Mouse (Mus musculus) c-Kit-positive CD71-positive TER-119-negative erythroid progenitor cells, embryonic 14.5 days (primary cell): ENCODE measurements around the gene 1810046K07Rik.
A peak's percentile ranks its signal among the peaks of the same experiment; 100 is the strongest.

Experiments
- DNase-seq: peaks from one replicate; pipeline ENCODE4 v3.0.0-alpha.2; 2013; ENCODE audit warnings: low read depth

1810046K07Rik gene

DNA sequence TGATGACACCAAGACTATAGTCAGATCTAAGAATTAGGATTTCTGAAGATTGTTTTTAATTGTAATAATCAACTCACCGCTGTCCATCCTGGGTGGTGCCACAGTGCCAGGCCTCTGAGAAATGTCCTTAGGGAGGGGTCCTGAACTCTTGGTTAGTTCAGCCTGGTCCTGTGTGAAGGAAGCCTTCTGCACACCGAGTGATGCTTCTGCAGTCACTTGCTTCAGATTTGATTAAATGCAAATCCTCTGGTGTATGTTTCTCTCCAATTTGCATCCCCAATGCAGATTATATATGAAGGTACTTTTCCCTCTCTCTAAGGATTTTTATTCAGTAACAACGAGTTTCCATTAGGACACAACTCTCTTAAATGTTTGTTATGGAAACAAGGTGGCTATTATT is at the start of gene 1810046K07Rik:
TSS of gene 1810046K07Rik (minus strand) at position 187 of the 400 bp plus-strand sequence.
- no peak for DNase-seq

GRCm38 (mm10) chr9:51369560-51369959 is 40.8 kb upstream of the 1810046K07Rik start:
- no peak for DNase-seq

DNA sequence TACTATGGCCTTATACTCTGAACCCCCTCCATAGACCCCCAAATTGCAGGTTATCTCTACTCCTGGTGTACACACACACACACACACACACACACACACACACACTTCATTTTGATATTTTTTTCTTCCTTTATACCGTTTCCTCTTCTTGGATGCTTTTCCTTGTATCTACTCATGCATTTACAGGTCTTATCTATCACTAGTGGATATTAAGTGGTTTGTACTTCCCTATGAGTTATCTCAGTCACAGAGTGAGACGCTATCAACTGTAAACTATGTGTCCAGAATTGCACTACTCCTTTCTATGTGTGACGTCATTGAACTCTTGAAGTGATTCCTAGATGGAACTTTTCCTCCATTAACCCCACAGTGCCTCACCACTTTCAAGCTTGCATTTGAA is 38.4 kb upstream of the 1810046K07Rik start:
- no peak for DNase-seq

GRCm38 (mm10) chr9:51364059-51364458 is 35.3 kb upstream of the 1810046K07Rik start:
- no peak for DNase-seq

DNA sequence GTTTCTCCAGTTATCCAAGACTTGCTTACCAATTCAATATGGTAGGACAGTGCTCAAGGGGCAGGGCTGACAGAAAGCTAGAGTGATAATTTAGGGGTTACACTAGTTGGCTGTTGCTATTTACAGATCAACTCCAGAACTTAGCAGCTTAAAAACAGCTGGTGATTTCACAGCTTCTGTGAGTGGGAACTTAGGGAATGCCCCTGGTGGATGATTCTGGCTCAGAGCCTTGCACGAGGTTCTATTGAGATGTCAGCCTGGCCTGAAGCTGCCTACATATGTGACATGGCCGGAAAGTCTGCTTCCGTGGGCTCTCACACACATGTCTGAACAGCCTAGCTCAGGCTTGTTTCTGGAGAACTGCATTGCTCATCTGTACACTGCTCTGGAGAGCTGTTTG is 24.8 kb upstream of the 1810046K07Rik start:
- no peak for DNase-seq

- DNase-seq = no peak
These were observed 24.2 kb upstream of the 1810046K07Rik start for GRCm38 (mm10) chr9:51352896-51353295.

DNA sequence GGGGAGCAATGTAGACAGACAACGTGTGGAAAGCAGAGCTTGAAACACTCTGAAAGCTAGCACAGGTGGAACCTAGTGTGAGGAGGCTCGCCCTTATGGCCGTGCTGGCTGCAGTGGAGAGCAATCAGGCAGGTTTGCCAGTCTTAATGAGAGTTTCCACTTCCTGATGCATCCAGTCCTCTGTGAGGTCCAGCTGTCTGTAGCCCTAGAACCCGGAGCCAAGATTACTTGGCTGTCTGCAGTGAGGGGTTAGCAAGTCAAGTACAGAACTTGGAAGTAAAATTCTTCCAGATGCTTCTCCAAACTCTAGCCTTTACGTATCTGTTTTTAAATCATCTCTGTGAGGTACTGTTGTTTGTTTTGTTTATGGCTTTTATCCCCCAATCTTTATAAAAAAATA is 20.7 kb upstream of the 1810046K07Rik start:
- no peak for DNase-seq

DNA sequence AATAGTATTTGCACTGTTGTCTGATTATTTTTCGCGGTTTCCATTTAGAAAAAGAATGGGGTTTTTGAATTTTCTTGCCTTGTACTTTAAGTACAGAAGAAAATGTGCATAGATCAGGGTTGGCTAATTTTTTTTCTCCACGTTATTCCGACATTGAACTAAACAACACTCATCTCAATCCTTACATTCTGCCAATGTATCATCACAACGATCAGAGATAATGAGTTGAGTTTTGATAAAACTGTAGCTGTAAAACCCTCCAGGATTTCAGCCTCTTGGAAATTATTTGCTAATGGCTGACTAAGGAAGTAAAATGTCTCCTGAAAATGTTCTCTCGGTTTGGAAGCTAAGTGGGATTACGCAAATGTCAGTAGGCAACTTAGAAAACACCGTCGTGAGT is 17.1 kb upstream of the 1810046K07Rik start:
- no peak for DNase-seq

DNA sequence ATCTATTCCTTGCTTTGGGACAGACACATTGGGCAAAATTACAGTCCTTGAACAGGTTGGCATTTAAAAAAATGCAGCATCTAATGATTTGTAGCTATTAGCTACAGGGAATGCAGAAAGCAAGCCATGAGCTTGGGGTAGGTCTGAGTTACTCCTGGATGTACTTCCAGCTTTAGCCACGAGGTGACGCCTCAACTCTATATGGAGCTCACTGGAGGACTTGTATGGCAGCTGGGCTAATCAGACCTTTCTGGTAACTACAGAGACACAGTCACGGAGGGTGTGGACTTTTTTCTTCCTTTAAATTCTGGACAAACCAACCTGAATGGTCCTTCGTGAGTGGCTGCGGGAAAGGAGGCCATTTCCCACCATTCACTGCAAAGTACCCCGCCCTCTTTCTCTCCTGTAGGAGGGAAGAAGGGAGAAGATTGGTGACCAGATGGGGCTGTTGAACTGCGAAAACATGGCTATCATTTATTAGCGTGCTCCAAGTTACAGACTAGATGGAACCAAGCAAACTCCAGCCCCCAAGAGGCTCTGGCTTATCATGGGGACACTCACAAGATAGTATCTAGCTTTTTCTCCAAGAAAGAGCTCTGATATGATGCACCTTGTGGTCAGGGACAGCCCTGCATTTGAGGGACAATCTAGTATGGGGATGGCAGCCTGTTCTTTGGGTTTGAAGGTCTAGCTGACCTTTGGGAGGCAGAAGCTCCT is 6.7 kb upstream of the 1810046K07Rik start:
- peak; percentile 46 for DNase-seq

GRCm38 (mm10) chr9:51331449-51332238 is 2.9 kb upstream of the 1810046K07Rik start:
- DNase-seq = no peak

- no peak for DNase-seq
These were observed 1.2 kb downstream of the 1810046K07Rik start for GRCm38 (mm10) chr9:51327555-51327903.

GRCm38 (mm10) chr9:51326619-51327554 is 1.8 kb downstream of the 1810046K07Rik start:
- DNase-seq = no peak

DNA sequence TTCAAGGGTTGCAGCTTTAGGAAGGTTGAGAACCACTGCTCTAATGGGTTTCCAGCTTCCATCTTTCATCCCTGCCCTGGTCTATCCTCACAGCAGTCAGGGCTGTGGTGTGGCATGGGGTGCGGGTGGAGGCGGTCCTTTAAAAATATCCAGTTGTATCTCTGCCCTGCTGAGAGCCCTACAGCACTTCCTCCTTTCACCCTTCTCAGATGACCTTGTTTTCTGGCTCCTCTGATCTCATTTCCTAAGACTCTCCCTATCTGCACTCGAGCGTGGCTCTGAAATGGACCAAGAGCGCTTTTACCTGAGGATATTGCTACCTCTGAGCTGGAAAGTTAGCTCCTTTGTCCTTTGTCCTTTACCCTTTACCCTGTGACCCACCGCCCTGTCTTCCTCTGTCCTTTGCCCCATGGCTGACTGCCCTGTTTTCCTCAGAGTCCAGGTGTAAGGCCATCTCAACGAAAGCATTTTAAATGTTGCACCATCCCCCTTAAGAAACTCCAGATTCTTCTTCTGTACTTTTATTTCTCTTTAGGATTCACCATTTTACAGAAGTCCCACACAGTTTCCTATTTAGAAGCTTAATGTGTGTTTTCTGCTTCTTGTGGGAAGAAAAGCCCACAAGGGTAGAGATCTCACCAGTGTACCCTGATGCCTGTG is 4.2 kb downstream of the 1810046K07Rik start:
- no peak for DNase-seq

DNA sequence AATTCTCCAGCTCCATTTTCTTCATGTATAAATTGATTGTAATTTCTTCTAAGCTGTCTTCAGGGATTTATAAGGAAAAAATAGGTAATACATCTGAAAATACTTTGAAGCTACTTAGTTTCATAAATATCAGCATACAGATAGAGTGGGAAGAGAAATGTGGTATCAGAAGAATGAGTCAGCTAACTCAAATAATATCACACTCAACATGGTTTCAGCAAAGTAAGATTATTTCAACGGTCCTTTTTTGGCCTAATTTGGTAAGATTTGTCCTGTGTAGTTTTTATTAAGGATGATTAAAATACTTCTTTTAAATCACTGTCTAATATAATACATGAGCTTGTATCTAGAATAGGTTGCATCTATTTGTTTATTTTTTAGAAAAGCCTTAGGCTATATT is 8.6 kb downstream of the 1810046K07Rik start:
- no peak for DNase-seq

- DNase-seq = no peak
These were observed 10.5 kb downstream of the 1810046K07Rik start for GRCm38 (mm10) chr9:51318246-51318645.

- DNase-seq = no peak
These were observed 11.4 kb downstream of the 1810046K07Rik start for GRCm38 (mm10) chr9:51317322-51317721.

DNA sequence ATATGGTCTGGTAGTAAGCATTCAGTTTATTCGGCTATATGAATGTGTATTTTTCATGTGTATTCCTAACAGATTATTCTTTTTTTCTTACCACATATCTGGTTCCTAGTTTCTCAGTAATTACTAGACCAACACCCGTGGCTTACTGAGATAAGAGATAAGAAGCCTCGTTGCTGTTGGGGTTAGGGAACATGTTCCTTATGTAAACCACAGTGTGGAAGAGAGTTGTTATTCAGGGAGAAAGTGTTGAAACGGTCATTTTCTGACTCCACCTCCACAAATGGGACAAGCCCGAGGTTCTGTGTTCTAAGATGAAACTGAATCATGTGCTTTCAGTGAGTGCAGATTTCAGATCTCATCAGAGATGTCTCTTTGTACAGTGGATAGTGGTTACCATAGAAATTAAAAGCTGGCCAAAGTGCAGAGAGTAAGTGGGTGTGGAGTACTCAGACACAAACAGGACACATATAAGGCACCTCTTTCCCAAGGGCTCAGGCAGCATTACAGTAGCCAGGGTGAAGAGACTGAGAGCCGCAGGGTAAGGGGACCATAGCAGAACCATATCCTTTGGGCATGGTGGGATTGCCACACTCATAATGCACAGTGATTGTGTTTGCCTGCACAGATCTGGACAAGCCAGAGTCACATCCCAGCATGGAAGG is 13.2 kb downstream of the 1810046K07Rik start:
- peak; percentile 34 for DNase-seq

DNA sequence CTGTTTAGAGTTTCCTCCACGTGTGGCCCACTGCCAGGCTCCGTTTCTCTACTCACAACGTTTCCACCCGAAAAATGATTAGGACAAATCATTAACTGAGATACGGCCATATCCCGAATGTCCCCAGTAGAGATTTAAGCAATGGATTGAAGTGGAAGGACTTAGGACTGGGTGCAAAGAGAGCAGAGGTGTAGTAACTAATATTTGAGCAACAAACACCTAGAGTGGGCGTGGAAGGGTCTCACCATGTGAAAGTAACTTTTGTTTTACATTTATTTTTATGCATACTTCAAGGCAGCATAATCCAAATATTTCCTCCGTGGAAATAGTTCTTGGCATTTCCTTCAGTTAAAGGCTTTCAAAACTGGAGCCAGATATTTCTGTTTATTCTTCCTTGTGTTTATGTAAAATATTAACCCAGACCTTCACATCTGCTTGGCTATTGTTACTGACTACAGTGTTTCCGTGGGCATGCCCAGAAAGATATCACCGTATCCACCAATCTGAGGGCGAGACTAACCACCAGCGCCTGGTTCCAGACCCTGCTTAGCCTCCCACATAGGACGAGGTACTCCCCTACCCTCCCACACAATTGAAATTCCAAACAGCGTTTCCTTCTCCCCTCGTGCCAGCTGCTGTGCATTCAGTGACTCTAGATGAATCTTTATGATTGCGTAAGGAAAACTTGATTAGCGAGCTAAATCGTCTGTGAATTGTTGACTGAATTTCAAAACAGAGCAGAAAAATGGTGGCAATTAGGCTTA is 16.0 kb downstream of the 1810046K07Rik start:
- no peak for DNase-seq

DNA sequence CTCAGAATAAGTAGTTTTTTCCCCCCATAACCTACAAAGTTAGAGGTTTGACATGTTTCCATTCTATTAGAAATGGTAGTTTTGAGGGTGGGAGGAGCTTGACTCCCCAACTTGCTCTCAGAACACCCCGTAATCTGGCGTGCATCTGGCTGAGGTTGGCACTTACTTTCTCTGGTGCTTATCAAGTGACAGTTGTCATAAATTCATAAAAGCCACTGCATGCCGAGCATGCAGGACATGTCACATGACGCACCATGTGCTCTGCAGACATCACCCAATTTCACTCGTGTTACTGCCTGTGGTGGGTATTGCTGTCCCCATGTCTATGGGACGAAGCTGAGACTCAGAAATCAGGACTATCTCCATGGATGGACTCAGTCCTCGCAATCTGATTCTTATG is 18.2 kb downstream of the 1810046K07Rik start:
- no peak for DNase-seq

GRCm38 (mm10) chr9:51306351-51306750 is 22.4 kb downstream of the 1810046K07Rik start:
- no peak for DNase-seq

GRCm38 (mm10) chr9:51305146-51305545 is 23.6 kb downstream of the 1810046K07Rik start:
- no peak for DNase-seq
